Mouse (Mus musculus) embryonic fibroblast, embryonic 13.5 days (primary cell): Measurements from ENCODE around the gene Igsf11.

ENCODE experiments used
- CTCF ChIP-seq: IDR thresholded peaks from 2 replicates; pipeline ENCODE4 v1.5.1; 2011; ENCODE audit warnings: mild to moderate bottlenecking, control low read depth, low read length, moderate library complexity, borderline replicate concordance; ENCODE audit not compliant: insufficient read depth
- POLR2A ChIP-seq: IDR thresholded peaks from 2 replicates; pipeline ENCODE4 v1.6.1; 2011; ENCODE audit warnings: low read depth, mild to moderate bottlenecking, control low read depth, low read length, moderate library complexity

GRCm38 (mm10) chr16:38908304-38908703, 15.8 kb downstream of the Igsf11 start:
- TF ChIP-seq CTCF: no peak
- no peak for TF ChIP-seq POLR2A
